Mouse (Mus musculus) limb, embryonic 11.5 days (tissue): ENCODE measurements around the gene Oit3. TPM values are rescaled to one million over a fixed set of nuclear protein-coding genes. Genes with fewer than 3 reads are reported as not detected.
"Not testable (repeated sequence)": the region's sequence is repeated elsewhere in the genome, so short reads cannot be mapped to it uniquely, and the experiment has no call there.

Experiments used
- ATAC-seq: fragments of 200-750 bp; cut with Nextera tagmentation; 2 replicates; pipeline ENCODE4 v1.8.0; 2017; ENCODE audit warnings: low read depth; ENCODE audit not compliant: insufficient number of reproducible peaks, low FRiP score, low TSS enrichment
- DNase-seq: peaks from one replicate; pipeline ENCODE4 v3.0.0-alpha.2; 2015; ENCODE audit warnings: low spot score
- H3K27ac ChIP-seq: fragments of 300-500 bp; sonication (generic); replicated peaks from 2 replicates; pipeline ENCODE4 v1.5.1; 2014; ENCODE audit warnings: low read depth, mild to moderate bottlenecking, low read length
- H3K27me3 ChIP-seq: fragments of 300-500 bp; sonication (generic); 2 replicates; pipeline ENCODE4 v1.6.1; 2014; ENCODE audit warnings: mild to moderate bottlenecking, low read length, mixed read lengths; ENCODE audit not compliant: control insufficient read depth, insufficient read depth
- H3K36me3 ChIP-seq: fragments of 300-500 bp; sonication (generic); 2 replicates; pipeline ENCODE4 v1.6.1; 2014; ENCODE audit warnings: mild to moderate bottlenecking, low read length, moderate library complexity, mixed read lengths; ENCODE audit not compliant: control insufficient read depth, insufficient read depth
- H3K4me1 ChIP-seq: fragments of 300-500 bp; sonication (generic); 2 replicates; pipeline ENCODE4 v1.6.1; 2014; ENCODE audit warnings: low read length, mixed read lengths; ENCODE audit not compliant: control insufficient read depth, insufficient read depth
- H3K4me2 ChIP-seq: fragments of 300-500 bp; sonication (generic); 2 replicates; pipeline ENCODE4 v1.6.1; 2014; ENCODE audit warnings: low read depth, mild to moderate bottlenecking, moderate library complexity; ENCODE audit not compliant: severe bottlenecking
- H3K4me3 ChIP-seq: fragments of 300-500 bp; sonication (generic); 2 replicates; pipeline ENCODE4 v1.5.1; 2014; ENCODE audit warnings: low read depth, low read length
- H3K9ac ChIP-seq: fragments of 300-500 bp; sonication (generic); 2 replicates; pipeline ENCODE4 v1.6.1; 2014; ENCODE audit warnings: mild to moderate bottlenecking, low read length
- H3K9me3 ChIP-seq: fragments of 300-500 bp; sonication (generic); 2 replicates; pipeline ENCODE4 v1.6.1; 2016; ENCODE audit warnings: low read length; ENCODE audit not compliant: control insufficient read depth
- WGBS: fragments of 180-500 bp; shearing (Covaris S2); extraction: QIAGEN DNeasy Blood & Tissue Kit; methylation state at CpG from one replicate; pipeline ENCODE4 v1.1.7; 2014; 5-methylcytosine and 5-hydroxymethylcytosine counted together
- polyA plus RNA-seq: library from polyadenylated mRNA; unstranded; fragments of >200 nt; fragmentation: Nextera tagmentation; extraction: Ambion mirVana; gene quantifications from 2 replicates; pipeline ENCODE4 v1.2.1, GENCODE M21; 2014

Oit3 gene
- polyA plus RNA-seq, 1 experiment from 2014 or later, result 1.1 TPM

DNA sequence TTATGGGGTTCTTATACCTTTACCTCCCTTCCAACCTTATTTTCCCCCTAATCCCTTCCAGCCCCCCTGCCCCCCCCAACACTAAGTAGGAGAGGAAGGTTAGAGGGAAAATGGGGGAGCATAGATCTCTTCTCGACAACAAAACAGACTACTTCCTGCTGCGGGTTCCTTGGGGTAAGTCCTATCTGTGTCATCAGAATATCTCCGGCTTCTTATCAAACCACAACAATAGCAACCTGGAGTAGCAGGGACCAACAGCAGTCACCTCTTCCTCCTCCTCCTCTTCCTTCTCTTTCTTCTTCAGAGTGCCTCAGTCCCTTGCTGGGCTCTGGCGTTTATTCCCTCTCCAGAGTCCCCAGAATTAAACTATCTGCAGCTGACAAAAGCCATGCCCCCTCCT is 49.7 kb downstream of the Oit3 start:
- ATAC-seq, result no peak
- DNase-seq, result no peak
- WGBS, result 60% methylated on average over 4 of the region's 4 CpGs
- H3K4me2 ChIP-seq, result no peak overlapping the region
- H3K27me3 ChIP-seq, result no peaks in the 10 kb centered on the region
- H3K27ac ChIP-seq, result no peak overlapping the region
- no peak overlapping the region for H3K9ac ChIP-seq
- H3K4me1 ChIP-seq, result no peaks in the 10 kb centered on the region
- H3K36me3 ChIP-seq, result no peaks in the 10 kb centered on the region
- peaks cover 9% of the 10 kb centered on the region; the same call in 1 of the 2 replicates for H3K9me3 ChIP-seq
- H3K4me3 ChIP-seq, result no peak overlapping the region

DNA sequence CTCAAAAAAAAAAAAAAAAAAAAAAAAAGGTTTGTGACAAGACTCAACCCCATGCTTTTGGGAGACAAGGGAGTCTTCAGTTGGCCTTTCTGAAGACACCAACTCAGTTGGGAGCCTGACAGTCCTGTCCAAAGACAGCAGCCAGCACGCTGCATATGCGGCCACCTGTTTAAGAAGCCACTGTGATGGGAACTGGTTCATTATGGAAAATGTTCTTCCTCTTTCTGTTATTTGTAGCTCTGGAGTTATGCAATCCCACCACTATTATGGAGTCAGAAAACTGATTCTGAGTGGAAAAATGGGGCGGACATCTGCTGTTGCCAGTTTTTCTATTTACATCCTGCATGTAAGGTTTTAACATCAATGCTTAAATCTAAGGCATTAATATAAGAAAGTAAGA is 51.9 kb downstream of the Oit3 start:
- DNase-seq, result no peak
- ATAC-seq, result no peak
- 95% methylated on average over 3 of the region's 3 CpGs for WGBS

DNA sequence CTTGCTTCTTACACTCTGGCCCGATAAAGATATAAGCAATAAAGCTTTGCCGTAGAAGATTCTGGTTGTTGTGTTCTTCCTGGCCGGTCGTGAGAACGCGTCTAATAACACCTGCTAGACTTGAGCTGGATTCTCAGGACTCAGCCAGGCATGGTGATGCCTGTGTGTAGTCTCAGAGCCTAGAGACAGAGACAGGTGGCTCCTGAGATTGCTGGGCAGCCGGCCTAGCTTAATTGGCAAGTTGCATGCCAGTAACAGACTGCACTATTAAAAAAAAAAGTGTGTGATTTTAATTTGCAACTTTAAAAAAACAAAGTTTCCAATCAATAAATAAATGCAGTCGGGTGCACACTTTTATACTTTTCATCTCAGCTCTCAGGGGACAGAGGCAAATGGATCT is 54.6 kb downstream of the Oit3 start:
- no peak for ATAC-seq
- H3K9ac ChIP-seq, result no peak overlapping the region

More for the DNA sequence above, 51.9 kb downstream of the Oit3 start:
- Histone ChIP-seq H3K4me2 (no peak overlapping the region), H3K27ac (no peak overlapping the region), H3K9ac (no peak overlapping the region), H3K4me1 (no peaks in the 10 kb centered on the region), H3K27me3 (no peaks in the 10 kb centered on the region), H3K4me3 (no peak overlapping the region), H3K9me3 (peaks cover 9% of the 10 kb centered on the region; the same call in 1 of the 2 replicates), H3K36me3 (no peaks in the 10 kb centered on the region)

DNA sequence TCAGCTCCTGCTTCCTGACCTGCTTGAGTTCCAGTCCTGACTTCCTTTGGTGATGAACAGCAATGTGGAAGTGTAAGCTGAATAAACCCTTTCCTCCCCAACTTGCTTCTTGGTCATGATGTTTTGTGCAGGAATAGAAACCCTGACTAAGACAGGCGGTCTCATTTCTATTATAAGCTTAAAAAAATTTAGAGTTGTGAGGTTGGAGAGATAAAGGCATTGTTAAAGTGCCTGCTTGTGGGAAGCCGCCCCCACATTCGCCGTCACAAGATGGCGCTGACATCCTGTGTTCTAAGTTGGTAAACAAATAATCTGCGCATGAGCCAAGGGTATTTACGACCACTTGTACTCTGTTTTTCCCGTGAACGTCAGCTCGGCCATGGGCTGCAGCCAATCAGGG is 60.0 kb downstream of the Oit3 start:
- H3K4me3 ChIP-seq, H3K4me1 ChIP-seq: not testable (repeated sequence)

More for the DNA sequence above, 54.6 kb downstream of the Oit3 start:
- Histone ChIP-seq H3K27me3 (no peaks in the 10 kb centered on the region), H3K27ac (no peak overlapping the region), H3K36me3 (no peaks in the 10 kb centered on the region), H3K4me1 (no peaks in the 10 kb centered on the region), H3K9me3 (peaks cover 9% of the 10 kb centered on the region; the same call in 1 of the 2 replicates), H3K4me3 (no peak overlapping the region), H3K4me2 (no peak overlapping the region)
- 92% methylated on average over 7 of the region's 8 CpGs for WGBS
- no peak for DNase-seq

DNA sequence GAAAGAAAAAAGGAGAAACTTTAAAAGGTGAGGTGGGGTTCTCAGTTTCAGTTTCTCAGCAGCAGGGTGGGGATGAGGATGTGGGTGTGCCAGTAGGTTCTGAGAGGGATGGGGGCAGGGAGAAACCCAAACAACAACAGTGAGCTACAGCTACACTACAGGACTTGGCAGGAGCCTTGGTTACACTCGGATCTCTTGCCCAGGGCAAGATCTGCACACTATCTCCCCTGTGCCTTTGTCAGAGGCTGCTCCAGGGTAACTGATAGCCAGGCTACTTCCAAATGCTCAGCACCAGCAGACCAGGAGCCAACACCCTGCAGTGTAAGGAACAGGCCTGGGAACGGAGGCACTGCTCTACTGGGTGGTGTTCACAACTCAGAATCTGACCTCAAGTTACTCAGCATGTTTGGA is 61.2 kb downstream of the Oit3 start:
- Histone ChIP-seq H3K4me3 (no peak overlapping the region), H3K4me2 (no peak overlapping the region), H3K9me3 (no peaks in the 10 kb centered on the region), H3K27me3 (no peaks in the 10 kb centered on the region), H3K9ac (no peak overlapping the region), H3K27ac (no peak overlapping the region), H3K36me3 (no peaks in the 10 kb centered on the region), H3K4me1 (no peaks in the 10 kb centered on the region)
- no peak for ATAC-seq
- 84% methylated on average over 2 of the region's 2 CpGs for WGBS
- no peak for DNase-seq

More for the DNA sequence above, 60.0 kb downstream of the Oit3 start:
- ATAC-seq, H3K4me2 ChIP-seq, H3K36me3 ChIP-seq, H3K9ac ChIP-seq, H3K9me3 ChIP-seq, H3K27me3 ChIP-seq, DNase-seq, H3K27ac ChIP-seq: not testable (repeated sequence)
- 87% methylated on average over 5 of the region's 10 CpGs for WGBS

DNA sequence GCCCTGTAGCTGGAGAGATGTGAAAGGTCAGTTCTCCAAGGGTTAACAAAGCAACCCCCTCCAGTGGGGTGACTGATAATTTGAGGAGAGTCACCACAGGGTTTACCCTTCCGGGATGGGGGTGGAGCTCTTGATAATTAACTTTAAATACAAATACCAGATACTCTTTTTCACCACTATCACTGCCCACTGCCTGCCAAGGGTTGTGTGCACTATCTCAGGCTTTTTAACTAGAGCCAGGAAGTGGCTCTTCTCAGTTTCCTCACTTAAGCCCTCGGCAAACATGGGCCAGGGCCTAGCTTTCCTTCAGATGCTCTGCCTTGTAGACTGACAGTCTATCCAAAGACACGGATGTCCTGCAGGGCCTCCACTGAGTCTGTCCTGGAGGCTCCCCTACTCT is 61.7 kb downstream of the Oit3 start:
- H3K27ac ChIP-seq, result no peak overlapping the region
- no peaks in the 10 kb centered on the region for H3K4me1 ChIP-seq
- no peaks in the 10 kb centered on the region for H3K9me3 ChIP-seq
- H3K4me3 ChIP-seq, result no peak overlapping the region
- DNase-seq, result no peak
- H3K9ac ChIP-seq, result no peak overlapping the region
- 47% methylated on average over 3 of the region's 3 CpGs for WGBS
- H3K36me3 ChIP-seq, result no peaks in the 10 kb centered on the region
- H3K4me2 ChIP-seq, result no peak overlapping the region
- H3K27me3 ChIP-seq, result no peaks in the 10 kb centered on the region
- ATAC-seq, result no peak

DNA sequence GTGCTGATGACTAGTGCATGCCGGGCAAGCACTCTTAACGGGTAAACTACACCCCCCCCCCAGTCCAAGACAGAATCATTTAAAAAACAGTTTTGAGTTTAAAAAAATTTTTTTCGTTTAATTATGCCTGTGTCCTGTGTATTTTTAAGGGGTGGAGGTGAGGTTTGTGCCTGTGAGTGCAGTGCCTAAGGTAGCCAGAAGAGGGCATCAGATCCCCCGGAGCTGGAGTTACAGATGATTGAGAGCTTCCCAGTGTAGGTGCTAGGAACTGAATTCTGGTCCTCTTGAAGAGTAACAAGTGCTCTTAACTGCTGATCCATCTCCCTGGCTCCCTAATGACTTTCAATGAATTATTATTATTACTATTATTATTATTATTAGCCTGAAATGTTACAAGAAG is 62.9 kb downstream of the Oit3 start:
- Histone ChIP-seq H3K4me3 (no peak overlapping the region), H3K4me2 (no peak overlapping the region), H3K4me1 (no peaks in the 10 kb centered on the region), H3K27ac (no peak overlapping the region), H3K9me3 (no peaks in the 10 kb centered on the region), H3K36me3 (no peaks in the 10 kb centered on the region), H3K9ac (no peak overlapping the region), H3K27me3 (no peaks in the 10 kb centered on the region)
- no peak for DNase-seq
- 92% methylated on average over 4 of the region's 4 CpGs for WGBS
- no peak for ATAC-seq

DNA sequence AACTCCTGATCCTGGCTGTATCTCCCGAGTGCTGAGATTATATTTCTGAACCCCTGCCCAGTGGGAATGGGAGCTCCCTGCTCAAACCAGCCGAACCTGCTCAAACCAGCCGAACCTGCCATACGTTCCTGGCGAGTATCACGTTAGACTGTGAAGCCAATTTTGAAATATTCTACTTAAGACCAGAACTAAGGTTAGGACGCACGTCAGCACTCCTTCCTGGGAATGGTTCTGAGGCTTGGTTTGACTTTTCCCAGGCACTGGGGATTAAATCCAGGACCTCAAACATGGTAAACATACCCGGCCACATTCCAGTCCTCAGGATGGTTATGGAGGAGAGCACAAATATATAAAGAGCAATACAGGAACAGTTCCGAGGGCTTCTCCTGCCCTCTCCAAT is 63.7 kb downstream of the Oit3 start:
- Histone ChIP-seq H3K9me3 (no peaks in the 10 kb centered on the region), H3K27me3 (no peaks in the 10 kb centered on the region), H3K36me3 (no peaks in the 10 kb centered on the region), H3K4me2 (no peak overlapping the region), H3K4me3 (no peak overlapping the region), H3K27ac (no peak overlapping the region), H3K9ac (no peak overlapping the region), H3K4me1 (no peaks in the 10 kb centered on the region)
- DNase-seq, result no peak
- 85% methylated on average over 10 of the region's 10 CpGs for WGBS
- ATAC-seq, result no peak
